Mouse (Mus musculus): ENCODE results near the gene Rab19. TPM values are rescaled to one million over a fixed set of nuclear protein-coding genes. Genes with fewer than 3 reads are reported as not detected.
"Not testable (repeated sequence)": the region's sequence is repeated elsewhere in the genome, so short reads cannot be mapped to it uniquely, and the experiment has no call there.

Rab19 gene
- polyA plus RNA-seq, 2 experiments from 2014 or later = 64.0 to 72.1 TPM

GRCm38 (mm10) chr6:39379749-39380148 lies 1.2 kb upstream of the Rab19 start:
- ATAC-seq = peak; percentile 63

GRCm38 (mm10) chr6:39380276-39380675 lies 699 bp upstream of the Rab19 start:
- ATAC-seq = no peak

DNA sequence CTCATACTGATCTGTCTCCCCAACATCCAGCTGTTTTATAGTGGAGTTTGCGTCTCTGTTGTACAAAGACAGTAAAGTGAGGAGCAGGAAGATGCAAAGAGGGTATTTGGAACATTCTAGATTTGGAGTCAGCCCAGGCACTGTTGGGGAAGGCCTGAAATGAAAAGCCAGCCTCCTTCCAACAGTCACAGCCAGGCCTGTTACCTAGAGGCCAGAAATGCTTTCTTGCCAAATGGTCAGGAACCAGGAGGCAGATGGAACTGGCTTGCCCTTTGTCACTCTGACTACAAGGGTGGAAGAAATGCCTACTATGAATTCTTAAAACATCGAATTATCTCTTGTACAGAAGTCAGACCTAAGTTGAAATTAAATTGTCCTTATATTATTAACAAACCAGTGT lies 9.0 kb downstream of the Rab19 start:
- no peak for ATAC-seq

DNA sequence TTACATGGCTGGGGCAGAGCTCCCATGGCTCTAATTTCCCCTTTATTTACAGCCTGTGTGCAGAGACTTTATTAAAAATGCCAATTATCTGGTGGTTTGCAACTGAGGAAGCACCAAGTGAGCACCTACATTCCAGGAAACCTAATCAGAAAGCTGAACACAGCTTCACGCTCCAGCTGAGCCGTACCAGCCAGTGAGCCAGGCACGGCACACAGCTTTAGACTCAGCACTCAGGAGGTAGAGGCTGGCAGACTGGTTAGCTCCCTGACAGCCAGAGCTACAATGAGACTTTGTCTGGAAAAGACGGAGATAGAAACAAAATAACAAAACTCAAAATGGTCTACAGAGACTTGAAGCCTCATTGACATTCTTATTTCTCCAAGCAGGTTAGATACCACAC lies 14.5 kb downstream of the Rab19 start:
- no peak for ATAC-seq

DNA sequence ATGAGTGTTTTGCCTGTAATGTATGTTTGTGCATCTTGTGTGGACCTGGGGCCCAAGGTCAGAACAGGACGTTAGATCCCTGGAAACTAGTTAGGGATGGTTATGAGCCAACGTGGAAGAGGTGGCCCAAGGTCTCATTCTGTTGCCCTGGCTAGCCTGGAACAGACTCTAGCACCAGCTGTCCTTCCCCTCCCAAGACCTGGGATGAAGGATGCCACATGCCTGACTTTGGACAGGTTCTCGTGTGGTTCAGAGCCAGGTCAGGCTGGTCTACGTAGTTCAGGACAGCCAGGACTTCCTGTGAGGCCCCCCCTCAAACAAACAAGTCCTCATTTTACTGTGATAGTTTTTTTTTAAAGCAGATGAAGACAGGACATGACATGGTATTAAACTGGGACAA lies 14.9 kb downstream of the Rab19 start:
- ATAC-seq = no peak

DNA sequence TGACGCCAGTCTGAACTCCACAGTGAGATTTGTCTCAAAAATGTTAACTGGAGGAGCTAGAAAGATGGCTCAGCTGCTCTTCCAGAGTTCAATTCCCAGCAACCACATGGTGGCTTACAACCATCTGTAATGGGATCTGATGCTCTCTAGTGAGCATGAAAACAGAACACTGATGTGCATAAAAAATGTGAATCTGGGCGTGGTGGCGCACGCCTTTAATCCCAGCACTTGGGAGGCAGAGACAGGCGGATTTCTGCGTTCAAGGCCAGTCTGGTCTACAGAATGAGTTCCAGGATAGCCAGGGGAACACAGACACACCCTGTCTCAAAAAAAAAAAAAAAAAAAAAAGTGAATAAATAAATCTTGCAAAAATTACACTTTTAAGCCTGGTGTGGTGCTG lies 16.1 kb downstream of the Rab19 start:
- ATAC-seq = no peak

DNA sequence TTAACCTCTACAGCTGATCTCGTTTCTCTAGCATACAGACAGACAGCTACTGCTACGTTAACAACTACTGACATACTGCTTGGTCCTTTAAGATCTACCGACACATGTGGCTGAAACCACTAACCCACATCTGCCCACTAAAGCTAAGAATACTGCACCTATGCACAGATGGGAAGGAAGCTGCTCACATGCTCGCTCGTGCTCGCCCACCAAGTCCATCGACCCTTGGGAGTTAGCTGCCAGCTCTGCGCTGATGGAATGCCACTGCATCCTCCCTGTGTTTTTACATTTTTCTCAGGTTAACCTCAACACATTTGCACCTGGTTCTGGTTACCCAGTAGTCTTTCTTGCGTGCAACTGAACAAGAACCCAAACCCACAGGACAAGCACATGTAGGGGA lies 17.4 kb downstream of the Rab19 start:
- no peak for ATAC-seq

DNA sequence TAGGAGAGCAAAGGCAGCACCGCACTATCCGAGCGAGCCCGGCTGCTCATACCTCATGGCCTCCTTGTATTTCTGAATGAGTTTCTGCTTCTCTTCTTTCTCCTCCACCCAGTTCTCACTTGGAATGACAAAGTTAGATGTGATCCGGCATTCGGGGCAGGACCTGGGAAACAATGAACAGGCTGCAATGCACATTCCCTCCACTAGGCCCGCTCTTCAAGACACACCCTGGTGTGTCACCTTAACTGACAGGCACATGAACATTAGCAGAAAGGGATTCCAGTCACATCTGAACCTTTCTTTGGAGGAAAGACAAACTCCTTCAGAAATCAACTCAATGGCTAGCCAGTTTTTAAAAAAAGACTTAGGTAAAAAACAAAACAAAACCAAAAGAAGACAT lies 19.4 kb downstream of the Rab19 start:
- ATAC-seq = no peak

- no peak for ATAC-seq
These were observed 22.2 kb downstream of the Rab19 start for GRCm38 (mm10) chr6:39403136-39403535.

DNA sequence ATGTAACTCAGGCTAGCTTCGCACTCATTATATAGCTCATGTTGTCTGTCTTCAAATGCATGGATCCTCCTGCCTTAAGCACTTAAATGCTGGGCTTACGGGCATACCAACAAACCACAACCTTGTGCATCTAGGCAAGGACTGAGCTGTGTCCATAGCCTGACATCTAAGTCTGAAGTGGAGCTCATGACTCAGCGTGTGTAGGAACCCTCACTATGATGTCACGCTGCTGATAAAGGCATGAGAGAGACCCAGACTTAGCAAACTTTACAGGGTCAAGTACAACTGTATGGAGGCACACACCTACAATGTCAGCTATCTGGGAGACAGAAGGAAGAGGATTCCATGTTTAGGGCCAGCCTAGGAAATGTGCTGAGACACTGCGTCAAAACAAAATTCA lies 25.5 kb downstream of the Rab19 start:
- no peak for ATAC-seq

- ATAC-seq = no peak
These were observed 33.1 kb downstream of the Rab19 start for GRCm38 (mm10) chr6:39414106-39414505.

DNA sequence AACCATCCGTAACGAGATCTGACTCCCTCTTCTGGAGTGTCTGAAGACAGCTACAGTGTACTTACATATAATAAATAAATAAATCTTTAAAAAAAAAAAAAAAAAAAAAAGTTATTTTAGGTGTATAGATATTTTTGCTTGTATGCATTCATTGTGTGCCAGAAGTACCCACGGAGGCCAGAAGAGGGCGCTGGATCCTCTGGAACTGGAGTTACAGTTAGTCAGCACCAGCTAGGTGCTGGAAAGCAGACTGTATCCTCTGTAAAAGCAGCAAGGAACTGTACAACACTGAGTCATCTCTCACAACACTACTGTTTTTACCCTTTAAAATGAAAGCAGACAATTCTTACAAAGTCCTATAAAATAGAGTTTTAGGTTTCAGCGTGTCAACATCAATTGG lies 34.8 kb downstream of the Rab19 start:
- ATAC-seq = peak; percentile 22

- ATAC-seq = not testable (repeated sequence)
These were observed 35.7 kb downstream of the Rab19 start for GRCm38 (mm10) chr6:39416654-39417053.

DNA sequence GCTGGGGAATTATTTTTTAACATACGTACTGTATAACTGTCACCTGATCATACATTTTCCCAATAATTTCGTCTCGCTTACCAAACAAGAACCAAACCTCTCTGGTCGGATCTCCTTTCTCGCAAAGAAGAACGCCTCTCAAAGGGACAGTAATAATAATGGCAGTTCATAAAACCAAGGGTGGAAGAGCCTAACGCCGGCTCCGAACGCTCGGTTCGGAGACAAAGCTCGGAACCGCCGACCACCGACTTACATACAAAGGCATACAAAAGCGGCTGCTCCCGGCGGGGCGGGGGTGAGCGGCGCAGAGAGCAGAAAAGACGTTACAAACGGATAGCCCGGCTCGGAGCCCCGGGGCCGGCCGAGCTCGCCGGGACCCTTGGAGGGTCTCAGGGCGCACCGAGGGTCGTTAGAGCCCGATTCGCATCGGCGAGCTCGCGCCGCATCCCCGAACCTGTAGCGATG lies 38.4 kb downstream of the Rab19 start:
- ATAC-seq = peak; percentile 8

DNA sequence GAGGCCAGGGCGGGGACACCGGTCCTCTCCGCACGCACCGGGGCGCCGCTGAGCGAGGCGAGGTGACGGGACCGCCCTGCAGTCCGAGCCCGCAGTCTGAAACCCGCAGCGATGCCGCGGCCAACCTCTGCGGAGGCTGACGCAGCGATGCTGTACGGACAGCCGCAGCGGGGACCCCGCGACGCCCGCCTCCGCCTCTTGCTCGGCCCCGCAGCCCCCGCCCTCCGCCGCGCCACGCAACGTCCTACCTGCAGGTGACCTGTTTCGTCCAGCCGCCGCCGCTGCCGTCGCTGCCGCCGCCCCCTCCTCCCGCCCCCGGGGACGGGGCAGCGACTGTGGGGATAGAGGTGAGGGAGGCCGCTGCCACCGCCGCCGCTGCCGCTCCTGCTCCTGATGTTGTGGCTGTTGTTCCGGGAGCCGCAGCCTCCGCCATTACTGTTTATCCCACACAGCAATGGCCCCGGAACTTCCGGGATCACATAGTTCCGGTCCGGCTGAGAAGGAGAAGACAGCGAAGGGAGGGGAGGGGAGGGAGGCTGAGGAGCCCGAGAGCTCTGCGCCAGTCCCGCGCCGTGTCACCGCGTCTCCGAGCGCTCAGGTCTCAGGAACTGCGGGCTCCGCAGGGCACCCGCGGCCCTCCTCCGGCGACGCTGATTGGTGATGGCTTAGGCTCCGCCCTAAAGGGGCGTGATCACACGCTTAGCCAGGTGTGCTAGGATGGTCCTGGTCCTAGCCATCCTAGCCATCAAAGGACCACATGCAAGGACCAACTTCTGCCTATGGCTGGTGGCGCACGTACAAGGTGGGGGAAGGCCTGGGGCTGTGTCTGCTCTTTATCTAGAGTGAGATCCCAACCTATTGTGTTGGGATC lies 39.1 kb downstream of the Rab19 start, which contains the start of gene Mkrn1:
Mkrn1 (minus strand) TSS at position 612 of the 871 bp plus-strand sequence.
- peak; percentile 75 for ATAC-seq

DNA sequence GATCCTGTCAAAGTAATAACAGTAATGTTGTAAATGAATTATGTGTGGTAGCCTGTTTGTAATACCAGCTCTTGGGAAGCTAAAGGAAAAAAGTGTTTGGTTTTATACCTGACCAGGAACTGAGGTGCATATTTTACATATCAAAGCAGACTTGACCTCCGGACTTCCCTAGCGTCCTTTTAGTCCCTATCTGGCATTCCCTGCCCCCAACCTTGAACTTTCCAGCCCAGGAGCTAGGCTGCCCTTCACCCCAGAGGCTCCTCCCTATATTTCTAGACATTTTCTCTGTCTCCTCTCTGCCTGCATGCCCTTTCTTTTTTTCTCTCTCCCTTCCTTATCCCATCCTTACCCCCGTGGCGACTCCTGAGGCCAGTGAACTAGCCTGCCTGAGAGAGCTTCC lies 39.9 kb downstream of the Rab19 start:
- ATAC-seq = no peak

DNA sequence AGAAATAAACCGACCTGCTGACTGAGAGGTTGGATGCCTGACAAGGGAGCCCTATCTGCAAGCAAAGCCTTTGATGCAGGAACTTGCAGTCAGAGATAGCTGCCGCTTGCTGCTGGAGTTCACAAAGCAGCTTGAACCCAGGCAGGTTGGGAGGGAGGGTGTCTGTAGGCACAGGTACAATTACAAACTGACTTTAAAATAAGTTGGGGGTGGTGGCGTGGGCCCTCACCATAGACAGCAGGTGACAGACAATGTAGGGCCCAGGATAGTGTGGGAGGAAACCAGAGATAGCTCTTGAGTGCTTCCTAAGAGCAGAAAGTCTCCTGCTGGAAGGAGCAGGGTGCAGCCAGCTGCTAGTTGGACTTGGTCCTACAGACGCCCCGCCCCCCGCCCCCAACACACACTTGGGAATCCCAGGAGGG lies 42.2 kb downstream of the Rab19 start:
- ATAC-seq = no peak

GRCm38 (mm10) chr6:39423686-39424085 lies 42.7 kb downstream of the Rab19 start:
- ATAC-seq = no peak

DNA sequence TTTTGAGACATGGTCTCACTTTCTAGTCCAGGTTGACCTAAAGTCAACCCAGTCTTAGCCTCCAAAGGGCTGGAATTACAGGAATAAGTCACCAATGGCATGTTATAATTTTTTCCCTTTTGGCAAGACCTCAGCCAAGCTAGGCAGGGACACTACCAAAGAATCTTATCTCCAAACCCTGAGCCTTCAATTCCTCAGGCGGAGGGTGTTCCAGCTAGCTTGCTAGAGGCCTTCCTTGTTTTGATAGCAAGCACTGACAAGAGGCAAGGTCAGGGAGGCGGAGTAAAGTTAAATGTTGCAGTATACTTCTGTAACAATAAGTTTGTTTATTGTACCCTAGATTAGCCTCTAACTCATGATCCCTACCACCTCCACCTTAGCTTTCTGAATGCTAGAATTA lies 44.2 kb downstream of the Rab19 start:
- ATAC-seq = no peak

GRCm38 (mm10) chr6:39426725-39427124 lies 45.8 kb downstream of the Rab19 start:
- no peak for ATAC-seq

GRCm38 (mm10) chr6:39427276-39428003 lies 46.5 kb downstream of the Rab19 start:
- no peak for ATAC-seq

DNA sequence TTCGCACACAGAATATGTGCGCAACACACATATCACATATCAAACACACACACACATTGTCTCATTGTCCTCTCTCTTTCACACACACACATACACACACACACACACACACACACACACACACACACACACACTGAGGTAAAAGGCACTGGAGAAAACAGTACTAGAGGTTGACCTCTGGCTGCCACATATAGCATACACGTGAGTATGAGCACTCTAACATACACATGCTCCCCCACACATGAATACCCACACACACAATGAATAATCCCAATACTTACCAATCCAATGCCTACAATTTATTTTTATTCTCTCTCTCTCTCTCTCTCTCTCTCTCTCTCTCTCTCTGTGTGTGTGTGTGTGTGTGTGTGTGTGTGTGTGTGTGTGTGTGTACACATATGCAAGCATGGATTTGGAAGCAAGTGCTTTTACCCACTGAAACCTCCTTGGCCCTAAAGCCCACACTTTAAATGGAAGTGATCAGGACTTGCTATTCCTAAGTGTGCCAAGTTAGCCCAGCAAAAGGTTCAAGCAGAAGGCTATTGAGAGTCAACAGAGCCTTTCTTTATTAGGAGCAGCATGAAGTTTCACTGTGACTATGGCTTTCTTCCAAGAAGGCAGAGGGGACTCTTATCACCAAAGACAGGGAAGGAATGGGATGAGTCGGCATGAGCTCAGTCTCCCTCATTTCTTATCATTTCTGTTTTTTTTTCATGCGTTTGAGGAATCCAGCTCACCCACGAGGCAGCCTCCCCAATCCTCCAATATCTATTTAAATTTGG lies 48.2 kb downstream of the Rab19 start:
- no peak for ATAC-seq

- ATAC-seq = no peak
These were observed 49.7 kb downstream of the Rab19 start for GRCm38 (mm10) chr6:39430722-39431121.
